Mouse (Mus musculus) liver, adult 2 months (tissue): ENCODE results near the gene Bmp8a.

Source experiments
- CTCF ChIP-seq: fragments of 200-500 bp; IDR thresholded peaks from 2 replicates; pipeline ENCODE4 v1.5.1; 2011; ENCODE audit warnings: low read depth, low read length, control low read depth
- POLR2A ChIP-seq: fragments of 200-500 bp; IDR thresholded peaks from 2 replicates; pipeline ENCODE4 v1.6.1; 2011; ENCODE audit warnings: low read length, control low read depth; ENCODE audit not compliant: insufficient read depth; ENCODE audit errors: extremely low read depth

GRCm38 (mm10) chr4:123334177-123334576 is 8.9 kb downstream of the Bmp8a start:
- TF ChIP-seq CTCF (no peak), POLR2A (no peak)
